Mouse (Mus musculus) brain, embryonic 14.5 days (tissue): ENCODE measurements around the gene Traip. TPM values are rescaled to one million over a fixed set of nuclear protein-coding genes. Genes with fewer than 3 reads are reported as not detected.

Source experiments
- DNase-seq: peaks from one replicate; pipeline ENCODE4 v3.0.0-alpha.2; 2011; ENCODE audit warnings: low read depth
- CTCF ChIP-seq: fragments of 200-500 bp; IDR thresholded peaks from 2 replicates; pipeline ENCODE4 v1.5.1; 2012; ENCODE audit warnings: inconsistent platforms, mild to moderate bottlenecking, moderate library complexity, borderline replicate concordance; ENCODE audit not compliant: insufficient read depth, insufficient read length; ENCODE audit errors: extremely low read depth
- POLR2A ChIP-seq: fragments of 200-500 bp; IDR thresholded peaks from 2 replicates; pipeline ENCODE4 v1.6.1; 2012; ENCODE audit warnings: mild to moderate bottlenecking, inconsistent platforms, borderline replicate concordance; ENCODE audit not compliant: poor library complexity, insufficient read depth, insufficient read length, severe bottlenecking; ENCODE audit errors: extremely low read depth
- polyA plus RNA-seq: library from polyadenylated mRNA; depleted of rRNA; stranded (reverse); fragments of >200 nt; gene quantifications from 2 replicates; pipeline ENCODE4 v1.2.3, GENCODE M21; 2012

Gene Traip
- polyA plus RNA-seq, 1 experiment, result 7.8 TPM

DNA sequence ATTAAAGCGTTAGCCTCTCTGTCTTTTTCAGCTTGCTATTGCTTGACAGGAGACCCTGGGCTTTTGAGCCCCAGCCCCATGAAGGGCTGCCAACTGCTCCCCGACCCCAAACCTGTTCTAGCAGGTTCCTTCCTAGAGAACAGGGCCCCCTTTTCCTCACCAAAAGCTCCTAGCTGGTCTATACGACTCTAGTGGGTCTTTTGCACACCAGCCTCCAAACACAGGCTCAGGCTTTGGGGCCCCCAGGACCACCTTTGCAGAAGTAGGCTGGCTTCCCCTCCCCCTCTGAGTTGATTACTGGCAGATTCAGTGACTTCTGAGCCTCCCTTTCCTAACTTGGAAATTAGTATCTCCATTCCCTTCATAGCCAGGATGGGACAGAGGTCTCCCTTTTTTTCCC, 13.1 kb upstream of the Traip start:
- no peak for DNase-seq

DNA sequence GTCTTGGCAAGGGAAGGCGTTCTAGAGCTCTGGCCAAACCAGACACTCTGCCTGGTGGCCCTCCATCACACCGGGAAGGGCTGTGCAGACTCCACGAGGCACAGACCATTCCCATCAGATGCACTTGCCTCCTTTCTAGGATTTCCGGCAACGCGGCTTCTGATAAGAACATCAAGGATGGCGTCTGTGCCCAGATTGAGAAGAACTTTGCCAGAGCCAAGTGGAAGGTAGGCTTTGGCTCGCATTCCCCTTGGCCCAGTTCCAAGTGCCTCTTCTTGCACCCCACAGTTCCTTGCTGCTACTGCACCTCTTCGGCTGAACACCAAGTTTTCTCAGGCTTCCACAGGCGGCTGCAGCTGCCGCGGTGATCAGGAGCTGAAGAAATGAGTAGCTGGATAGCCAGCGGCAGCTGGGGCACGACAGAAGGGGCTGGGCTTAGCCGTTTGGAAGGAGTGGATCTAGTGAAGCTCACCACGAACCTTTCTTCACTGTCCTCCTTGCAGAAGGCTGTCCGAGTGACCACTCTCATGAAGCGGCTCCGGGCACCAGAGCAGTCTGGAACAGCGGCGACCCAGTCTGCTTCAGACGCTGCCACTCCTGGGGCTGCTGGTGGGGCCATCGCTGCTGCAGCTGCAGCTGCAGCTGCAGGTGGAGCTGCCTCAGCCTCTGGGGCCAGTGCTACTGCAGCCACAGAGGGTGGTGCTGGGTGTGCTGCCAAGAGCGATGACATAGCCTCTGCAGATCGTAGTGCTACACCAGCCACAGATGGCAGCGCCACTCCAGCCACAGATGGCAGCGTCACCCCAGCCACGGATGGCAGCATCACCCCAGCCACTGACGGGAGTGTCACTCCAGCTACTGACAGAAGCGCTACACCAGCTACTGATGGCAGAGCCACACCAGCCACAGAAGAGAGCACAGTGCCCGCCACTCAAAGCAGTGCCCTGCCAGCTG, 2.4 kb upstream of the Traip start:
- TF ChIP-seq CTCF, result no peak
- DNase-seq, result no peak

More for the DNA sequence above, 13.1 kb upstream of the Traip start:
- TF ChIP-seq CTCF, result no peak
- TF ChIP-seq POLR2A, result no peak

GRCm38 (mm10) chr9:107949184-107949921, 583 bp upstream of the Traip start:
- TF ChIP-seq POLR2A, result no peak
- TF ChIP-seq CTCF, result no peak

GRCm38 (mm10) chr9:107950460-107951355, 772 bp downstream of the Traip start:
- peak; percentile 40; the same call in 1 of the 2 replicates for TF ChIP-seq POLR2A
- no peak for TF ChIP-seq CTCF
- DNase-seq, result peak; percentile 97

More at GRCm38 (mm10) chr9:107949184-107949921, 583 bp upstream of the Traip start:
- no peak for DNase-seq

DNA sequence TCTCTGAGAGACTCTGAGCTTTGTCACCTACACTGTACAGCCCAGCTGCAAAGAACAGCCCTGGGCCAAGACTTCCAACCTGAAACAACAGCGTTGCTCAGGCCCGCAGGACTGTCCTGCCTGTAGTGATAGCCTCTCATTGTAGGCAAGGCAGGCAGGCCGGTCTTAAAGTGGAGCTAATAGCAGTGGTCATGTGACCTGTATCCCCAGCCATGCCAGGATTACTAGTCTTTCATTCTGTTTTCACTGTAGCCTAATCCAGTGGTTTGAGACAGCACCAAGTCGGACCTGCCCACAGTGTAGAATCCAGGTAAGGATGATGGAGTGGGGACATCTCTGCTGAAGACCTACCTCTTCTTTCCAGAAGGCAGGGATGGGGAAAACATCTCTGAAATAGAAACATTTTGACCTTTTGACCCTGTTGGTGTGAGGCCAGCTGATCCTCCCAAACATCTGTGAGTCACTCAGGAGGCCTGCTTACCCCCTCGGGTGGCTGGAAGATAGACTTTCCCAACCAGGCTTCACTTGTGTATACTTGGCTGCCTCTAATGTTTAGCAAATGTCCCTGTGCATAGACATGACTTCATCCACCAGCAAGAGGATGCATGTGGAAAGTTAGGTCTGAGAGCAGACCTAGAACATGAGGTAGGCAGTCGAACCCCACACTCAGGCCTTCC, 5.8 kb downstream of the Traip start:
- TF ChIP-seq POLR2A, result no peak
- no peak for TF ChIP-seq CTCF
- DNase-seq, result no peak

DNA sequence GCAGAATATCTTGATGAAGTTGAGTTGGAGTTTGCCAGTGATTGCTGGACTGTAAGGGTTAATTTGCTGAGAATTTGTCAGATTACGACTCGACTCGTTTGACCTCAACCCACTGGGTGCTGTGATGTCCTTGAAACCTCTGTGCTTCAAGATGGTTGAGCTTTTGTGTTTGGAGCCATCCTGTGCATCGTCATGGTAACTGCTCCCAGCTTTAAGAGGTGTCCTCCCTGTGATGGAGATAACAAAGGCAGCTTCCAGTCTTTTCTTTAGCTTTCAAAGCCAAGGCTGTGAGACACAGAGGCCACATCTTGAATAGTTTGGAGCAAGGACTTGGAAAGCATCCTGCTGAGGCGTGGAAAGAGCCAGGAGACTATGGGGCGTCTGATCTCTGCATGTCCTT, 7.2 kb downstream of the Traip start:
- TF ChIP-seq POLR2A (no peak), CTCF (no peak)
- DNase-seq, result peak; percentile 62

DNA sequence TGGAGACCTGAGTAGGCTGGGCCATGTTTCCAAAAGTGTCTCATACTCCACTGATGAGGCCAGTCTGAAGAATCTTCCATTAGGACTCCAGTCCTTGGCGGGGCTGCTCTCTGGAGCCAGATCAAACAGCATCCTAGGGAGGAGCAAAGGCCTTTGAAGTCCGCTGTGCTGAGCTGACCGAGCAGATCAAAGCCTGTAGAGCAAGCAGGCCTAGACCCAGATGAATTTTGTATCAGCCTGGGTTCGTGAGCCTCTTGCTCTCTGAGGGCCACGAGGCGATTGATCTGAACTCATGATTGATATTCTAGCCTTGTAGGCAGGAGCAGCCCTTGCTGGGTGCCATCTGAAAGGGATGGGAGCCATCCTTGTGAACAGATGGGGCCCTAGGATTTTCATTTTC, 10.0 kb downstream of the Traip start:
- peak; percentile 36 for DNase-seq

DNA sequence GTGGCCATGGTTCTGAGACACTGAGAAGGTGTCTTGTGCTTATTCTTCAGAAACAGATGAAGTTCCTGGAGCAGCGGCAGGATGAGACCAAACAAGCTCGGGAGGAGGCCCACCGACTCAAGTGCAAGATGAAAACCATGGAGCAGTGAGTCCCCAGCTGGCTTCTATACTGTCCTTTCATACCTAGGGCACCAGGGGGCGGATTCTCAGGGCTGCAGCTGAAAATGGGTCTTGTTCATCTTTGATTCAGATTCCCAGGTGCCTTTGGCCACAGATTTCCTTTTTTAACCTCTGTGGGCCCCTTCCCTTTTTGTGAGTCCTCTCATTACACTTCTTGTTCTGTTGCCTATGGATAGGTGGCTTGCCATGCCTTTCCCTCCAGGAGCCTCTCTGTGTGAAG, 11.0 kb downstream of the Traip start:
- no peak for DNase-seq
- TF ChIP-seq POLR2A, result no peak
- TF ChIP-seq CTCF, result no peak; the same call in 1 of the 2 replicates

More for the DNA sequence above, 10.0 kb downstream of the Traip start:
- TF ChIP-seq CTCF (no peak), POLR2A (no peak)

DNA sequence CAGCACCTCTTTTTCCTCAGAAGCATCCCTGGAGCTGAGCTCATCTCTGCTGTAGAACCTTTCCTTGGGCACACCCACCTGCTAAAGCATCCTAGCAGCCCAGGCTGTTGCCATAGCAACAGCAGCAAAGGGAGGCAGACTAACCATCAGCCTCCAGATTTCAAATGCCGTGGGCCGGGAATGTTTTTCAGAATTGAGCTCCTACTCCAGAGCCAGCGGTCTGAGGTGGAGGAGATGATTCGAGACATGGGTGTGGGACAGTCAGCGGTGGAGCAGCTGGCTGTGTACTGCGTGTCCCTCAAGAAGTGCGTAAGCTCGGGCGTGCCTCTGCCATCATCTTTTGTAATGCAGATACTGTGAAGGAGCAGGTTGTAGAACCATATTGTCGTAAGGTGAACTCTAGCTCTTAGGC, 11.4 kb downstream of the Traip start:
- TF ChIP-seq POLR2A (no peak), CTCF (no peak)
- peak; percentile 87 for DNase-seq

- DNase-seq, result peak; percentile 72
- peak; percentile 45; the same call in 1 of the 2 replicates for TF ChIP-seq CTCF
- no peak for TF ChIP-seq POLR2A
Observed at GRCm38 (mm10) chr9:107961881-107962280, 11.9 kb downstream of the Traip start.
